Mouse (Mus musculus) MEL (cell line): ENCODE data around the gene Thbs3. TPM values are rescaled to one million over a fixed set of nuclear protein-coding genes. Genes with fewer than 3 reads are reported as not detected.

Source experiments
- DNase-seq: peaks from one replicate; pipeline ENCODE4 v3.0.0; 2011; ENCODE audit warnings: low read depth, low spot score
- H3K27ac ChIP-seq: 2 replicates; pipeline ENCODE4 v1.5.1; 2012; ENCODE audit warnings: low read depth, mild to moderate bottlenecking, control low read depth, low read length, moderate library complexity; ENCODE audit not compliant: control insufficient read depth
- H3K27me3 ChIP-seq, 2 experiments: fragments of 150-350 bp in 1 of 2; sonication (generic) in 1 of 2; 2 replicates each; pipeline ENCODE4 v1.6.1; 2012; ENCODE audit warnings: low read length in 2 of 2, mild to moderate bottlenecking in 2 of 2, improper control_type of control experiment in 1 of 2, moderate library complexity in 1 of 2; ENCODE audit not compliant: insufficient read depth in 2 of 2, control insufficient read depth in 1 of 2
- H3K36me3 ChIP-seq, 2 experiments: 2 replicates each; pipeline ENCODE4 v1.6.1; 2012 to 2014; ENCODE audit warnings: low read length in 2 of 2, improper control_type of control experiment in 1 of 2, inconsistent platforms in 1 of 2, mild to moderate bottlenecking in 1 of 2; ENCODE audit not compliant: insufficient read depth in 2 of 2, control insufficient read depth in 1 of 2
- H3K4me1 ChIP-seq, 2 experiments: fragments of 150-350 bp in 1 of 2; sonication (generic) in 1 of 2; 2 replicates each; pipeline ENCODE4 v1.6.1; 2012; ENCODE audit warnings: low read length in 2 of 2, improper control_type of control experiment in 1 of 2, mild to moderate bottlenecking in 1 of 2; ENCODE audit not compliant: insufficient read depth in 2 of 2, control insufficient read depth in 1 of 2
- H3K4me3 ChIP-seq, 2 experiments: fragments of 150-350 bp in 1 of 2; sonication (generic) in 1 of 2; 2 replicates each; pipeline ENCODE4 v1.5.1; 2012; ENCODE audit warnings: low read depth in 2 of 2, low read length in 2 of 2, mild to moderate bottlenecking in 2 of 2, moderate library complexity in 2 of 2, control low read depth in 1 of 2, improper control_type of control experiment in 1 of 2; ENCODE audit not compliant: control insufficient read depth in 1 of 2, insufficient read depth in 1 of 2
- H3K79me2 ChIP-seq: 2 replicates; pipeline ENCODE4 v1.6.1; 2012; ENCODE audit warnings: mild to moderate bottlenecking, low read length, moderate library complexity; ENCODE audit not compliant: control insufficient read depth, poor library complexity, insufficient read depth
- H3K9ac ChIP-seq: 2 replicates; pipeline ENCODE4 v1.6.1; 2012; ENCODE audit warnings: low read depth, mild to moderate bottlenecking, control low read depth, low read length, moderate library complexity; ENCODE audit not compliant: control insufficient read depth, poor library complexity, severe bottlenecking
- H3K9me3 ChIP-seq: fragments of 150-350 bp; sonication (generic); replicated peaks from 2 replicates; pipeline ENCODE4 v1.6.1; 2012; ENCODE audit warnings: mild to moderate bottlenecking, low read length, improper control_type of control experiment, moderate library complexity; ENCODE audit not compliant: insufficient read depth
- BHLHE40 ChIP-seq: IDR thresholded peaks from 2 replicates; pipeline ENCODE4 v1.6.1; 2012; ENCODE audit warnings: low read depth, mild to moderate bottlenecking, inconsistent platforms, low read length, improper control_type of control experiment, borderline replicate concordance
- CHD2 ChIP-seq: IDR thresholded peaks from 2 replicates; pipeline ENCODE4 v1.6.1; 2011; ENCODE audit warnings: low read length, improper control_type of control experiment
- CTCF ChIP-seq, 3 experiments: IDR thresholded peaks in 2 of 3; conservative IDR thresholded peaks in 1 of 3; 2 replicates each; pipeline ENCODE4 v1.5.1; 2011 to 2012; ENCODE audit warnings: low read length in 3 of 3, low read depth in 2 of 3, mild to moderate bottlenecking in 2 of 3, improper control_type of control experiment in 1 of 3, inconsistent platforms in 1 of 3, mixed read lengths in 1 of 3, moderate library complexity in 1 of 3; ENCODE audit not compliant: control insufficient read depth in 1 of 3, insufficient read depth in 1 of 3, poor library complexity in 1 of 3, severe bottlenecking in 1 of 3
- E2F4 ChIP-seq: IDR thresholded peaks from 2 replicates; pipeline ENCODE4 v1.6.1; 2011; ENCODE audit warnings: low read depth, low read length, improper control_type of control experiment, borderline replicate concordance
- ELF1 ChIP-seq: IDR thresholded peaks from 2 replicates; pipeline ENCODE4 v1.6.1; 2014; ENCODE audit warnings: low read depth, mild to moderate bottlenecking, inconsistent platforms, low read length, improper control_type of control experiment, moderate library complexity
- GATA1 ChIP-seq: IDR thresholded peaks from 2 replicates; pipeline ENCODE4 v1.6.1; 2011; ENCODE audit warnings: low read depth, low read length, improper control_type of control experiment
- HCFC1 ChIP-seq: IDR thresholded peaks from 2 replicates; pipeline ENCODE4 v1.6.1; 2012; ENCODE audit warnings: low read depth, mild to moderate bottlenecking, inconsistent platforms, low read length, improper control_type of control experiment, moderate library complexity
- JUND ChIP-seq: IDR thresholded peaks from 2 replicates; pipeline ENCODE4 v1.6.1; 2011; ENCODE audit warnings: low read depth, mild to moderate bottlenecking, improper control_type of control experiment, low read length
- KAT2A ChIP-seq: conservative IDR thresholded peaks from 2 replicates; pipeline ENCODE4 v1.6.1; 2012; ENCODE audit warnings: low read depth, low read length, improper control_type of control experiment, inconsistent platforms
- MAZ ChIP-seq: IDR thresholded peaks from 2 replicates; pipeline ENCODE4 v1.6.1; 2012; ENCODE audit warnings: low read depth, mild to moderate bottlenecking, inconsistent platforms, low read length, improper control_type of control experiment
- MXI1 ChIP-seq: IDR thresholded peaks from 2 replicates; pipeline ENCODE4 v1.6.1; 2011; ENCODE audit warnings: mild to moderate bottlenecking, low read depth, low read length, improper control_type of control experiment
- MYB ChIP-seq: IDR thresholded peaks from 2 replicates; pipeline ENCODE4 v1.6.1; 2011; ENCODE audit warnings: mild to moderate bottlenecking, low read depth, low read length, improper control_type of control experiment
- NELFE ChIP-seq: IDR thresholded peaks from 2 replicates; pipeline ENCODE4 v1.6.1; 2011; ENCODE audit warnings: low read depth, low read length, improper control_type of control experiment
- NRF1 ChIP-seq: IDR thresholded peaks from 2 replicates; pipeline ENCODE4 v1.6.1; 2014; ENCODE audit warnings: low read depth, mild to moderate bottlenecking, inconsistent platforms, low read length, improper control_type of control experiment, moderate library complexity; ENCODE audit not compliant: poor library complexity, insufficient read depth, severe bottlenecking
- POLR2A ChIP-seq, 2 experiments: IDR thresholded peaks; 2 replicates each; pipeline ENCODE4 v1.6.1; 2011 to 2012; ENCODE audit warnings: low read length in 2 of 2, mild to moderate bottlenecking in 2 of 2, control low read depth in 1 of 2, improper control_type of control experiment in 1 of 2, low read depth in 1 of 2, moderate library complexity in 1 of 2; ENCODE audit not compliant: control insufficient read depth in 1 of 2, insufficient read depth in 1 of 2, poor library complexity in 1 of 2
- POLR2AphosphoS2 ChIP-seq: IDR thresholded peaks from 2 replicates; pipeline ENCODE4 v1.6.1; 2011; ENCODE audit warnings: low read length, improper control_type of control experiment
- POLR2AphosphoS5 ChIP-seq: IDR thresholded peaks from 2 replicates; pipeline ENCODE4 v1.6.1; 2012; ENCODE audit warnings: low read depth, borderline replicate concordance, mild to moderate bottlenecking, inconsistent platforms, low read length, moderate library complexity, mixed read lengths
- SIN3A ChIP-seq: IDR thresholded peaks from 2 replicates; pipeline ENCODE4 v1.6.1; 2012; ENCODE audit warnings: low read length, improper control_type of control experiment, inconsistent platforms
- SMC3 ChIP-seq: IDR thresholded peaks from 2 replicates; pipeline ENCODE4 v1.6.1; 2011; ENCODE audit warnings: low read depth, low read length, improper control_type of control experiment
- TAL1 ChIP-seq: IDR thresholded peaks from 2 replicates; pipeline ENCODE4 v1.6.1; 2012; ENCODE audit warnings: mild to moderate bottlenecking, inconsistent platforms, low read length, moderate library complexity, mixed read lengths
- TBP ChIP-seq: IDR thresholded peaks from 2 replicates; pipeline ENCODE4 v1.8.0; 2011; ENCODE audit warnings: low read depth, low read length, improper control_type of control experiment
- TCF12 ChIP-seq: IDR thresholded peaks from 2 replicates; pipeline ENCODE4 v1.6.1; 2014; ENCODE audit warnings: low read depth, mild to moderate bottlenecking, inconsistent platforms, low read length, improper control_type of control experiment, moderate library complexity
- UBTF ChIP-seq: IDR thresholded peaks from 2 replicates; pipeline ENCODE4 v1.6.1; 2012; ENCODE audit warnings: low read depth, mild to moderate bottlenecking, inconsistent platforms, low read length, improper control_type of control experiment, moderate library complexity, borderline replicate concordance; ENCODE audit not compliant: insufficient read depth
- USF1 ChIP-seq: IDR thresholded peaks from 2 replicates; pipeline ENCODE4 v1.6.1; 2014; ENCODE audit warnings: low read depth, mild to moderate bottlenecking, inconsistent platforms, low read length, improper control_type of control experiment, moderate library complexity
- ZKSCAN1 ChIP-seq: IDR thresholded peaks from 2 replicates; pipeline ENCODE4 v1.6.1; 2012; ENCODE audit warnings: low read depth, mild to moderate bottlenecking, inconsistent platforms, low read length, improper control_type of control experiment, moderate library complexity
- ZNF384 ChIP-seq: IDR thresholded peaks from 2 replicates; pipeline ENCODE4 v1.6.1; 2012; ENCODE audit warnings: low read depth, mild to moderate bottlenecking, inconsistent platforms, low read length, improper control_type of control experiment
- polyA plus RNA-seq, 2 experiments: library from polyadenylated mRNA; stranded (reverse) in 1 of 2; unstranded in 1 of 2; fragments of >175 nt in 1 of 2; fragments of >200 nt in 1 of 2; gene quantifications; 2 replicates each; pipeline versions ENCODE4 v1.2.1 to v1.2.4; 2012; ENCODE audit warnings: low replicate concordance in 2 of 2, low read depth in 1 of 2; ENCODE audit not compliant: insufficient read length in 2 of 2, insufficient read depth in 1 of 2, missing spikeins in 1 of 2
- total RNA-seq: library from RNA; depleted of rRNA; stranded (reverse); fragments of 300-350 nt; gene quantifications from 2 replicates; pipeline ENCODE4 v1.2.3, GENCODE M21; 2012

The Thbs3 gene
- total and polyA plus RNA-seq, 3 experiments, result 1.8 to 4.9 TPM; not detected in 1

- peak; percentile 64 for TF ChIP-seq SIN3A
- TF ChIP-seq NELFE, result peak; percentile 84
- 0 out of 2 replicates have a peak, but pooled peaks have one; percentile 35 for TF ChIP-seq USF1
- no peak for TF ChIP-seq ZKSCAN1
- no peak for TF ChIP-seq BHLHE40
- TF ChIP-seq MXI1, result peak; percentile 69; the same call in 1 of the 2 replicates
- peak; percentile 85 to 90 for TF ChIP-seq POLR2A (IDR thresholded peaks at IDR 0.05; ENCODE audit: control insufficient read depth in 1 of 2, insufficient read depth in 1 of 2, low read depth in 1 of 2, low read length in 2 of 2, poor library complexity in 1 of 2)
- TF ChIP-seq ZNF384, result no peak
- no peak for TF ChIP-seq GATA1
- TF ChIP-seq POLR2AphosphoS2, result peak; percentile 91
- no peak for TF ChIP-seq NRF1
- TF ChIP-seq TAL1, result no peak
- TF ChIP-seq ELF1, result peak; percentile 82
- TF ChIP-seq MYB, result no peak
- TF ChIP-seq CHD2, result no peak
- peak in 2 of 3 experiments; percentile 51 to 70; a peak in 4 of 6 replicates for TF ChIP-seq CTCF (IDR thresholded peaks at IDR 0.05 in 2 of 3, conservative IDR thresholded peaks at IDR 0.05 in 1 of 3; ENCODE audit: control insufficient read depth in 1 of 3, insufficient read depth in 1 of 3, low read depth in 2 of 3, low read length in 3 of 3, poor library complexity in 1 of 3, severe bottlenecking in 1 of 3)
Measured at GRCm38 (mm10) chr3:89270051-89270755, 55.2 kb downstream of the Thbs3 start, which contains the start of gene Slc50a1 (continued).

GRCm38 (mm10) chr3:89270891-89271290 is 55.9 kb downstream of the Thbs3 start:
- Histone ChIP-seq H3K27me3 (peaks cover 0 to 2% of the 10 kb centered on the region in 2 experiments; a peak in 1 of 4 replicates), H3K27ac (no peak overlapping the region)
- TF ChIP-seq JUND (no peak), MAZ (no peak), USF1 (no peak), BHLHE40 (no peak), NELFE (no peak), KAT2A (no peak), TCF12 (no peak), CTCF (IDR thresholded peaks at IDR 0.05 in 2 of 3, conservative IDR thresholded peaks at IDR 0.05 in 1 of 3; ENCODE audit: control insufficient read depth in 1 of 3, insufficient read depth in 1 of 3, low read depth in 2 of 3, low read length in 3 of 3, poor library complexity in 1 of 3, severe bottlenecking in 1 of 3) (no peak; a peak in 1 of 6 replicates), SMC3 (no peak), ZKSCAN1 (no peak), POLR2AphosphoS5 (no peak), NRF1 (no peak), MYB (no peak), HCFC1 (no peak), CHD2 (no peak), E2F4 (no peak), TBP (no peak), UBTF (no peak)
- TF ChIP-seq, all 39 proteins: peak for 0
- Histone ChIP-seq H3K9me3 (no peaks in the 10 kb centered on the region), H3K9ac (peak overlapping the region; percentile 76), H3K79me2 (peaks cover 4% of the 10 kb centered on the region; the same call in 1 of the 2 replicates), H3K4me1 (peaks cover 3 to 30% of the 10 kb centered on the region in 2 experiments), H3K4me3 (peak overlapping the region in 1 of 2 experiments; percentile 78; a peak in 2 of 4 replicates), H3K36me3 (peaks cover 0 to 16% of the 10 kb centered on the region in 2 experiments; a peak in 2 of 4 replicates)
- DNase-seq, result no peak
